Mouse (Mus musculus) myocyte (in vitro differentiated cells): Measurements from ENCODE around the gene Wfdc6a.
"Not testable (repeated sequence)": the region's sequence is repeated elsewhere in the genome, so short reads cannot be mapped to it uniquely, and the experiment has no call there.

Source experiments
- MAX ChIP-seq: IDR thresholded peaks from one replicate; pipeline ENCODE4 v1.6.1; 2011; ENCODE audit warnings: low read depth, mild to moderate bottlenecking, control low read depth
- MYOD1 ChIP-seq, 3 experiments: IDR thresholded peaks; one replicate each; pipeline ENCODE4 v1.6.1; 2011; ENCODE audit warnings: control low read depth in 2 of 3, low read depth in 2 of 3, mild to moderate bottlenecking in 2 of 3, moderate library complexity in 1 of 3; ENCODE audit not compliant: insufficient read length in 2 of 3, control insufficient read depth in 1 of 3
- POLR2A ChIP-seq: IDR thresholded peaks from one replicate; pipeline ENCODE4 v1.6.1; 2011; ENCODE audit warnings: low read depth, mild to moderate bottlenecking, control low read depth, moderate library complexity; ENCODE audit not compliant: insufficient read length
- POLR2AphosphoS2 ChIP-seq: IDR thresholded peaks from one replicate; pipeline ENCODE4 v1.6.1; 2011; ENCODE audit warnings: low read depth, control low read depth; ENCODE audit not compliant: insufficient read length
- REST ChIP-seq: IDR thresholded peaks from one replicate; pipeline ENCODE4 v1.6.1; 2011; ENCODE audit warnings: mild to moderate bottlenecking, control low read depth, moderate library complexity; ENCODE audit not compliant: insufficient read depth, insufficient read length
- USF1 ChIP-seq: IDR thresholded peaks from one replicate; pipeline ENCODE4 v1.6.1; 2011; ENCODE audit warnings: low read depth, mild to moderate bottlenecking, control low read depth, moderate library complexity

GRCm38 (mm10) chr2:164573359-164573758 is 11.9 kb downstream of the Wfdc6a start, which contains the start of gene Spint3:
- TF ChIP-seq POLR2A; MAX; USF1; MYOD1 (IDR thresholded peaks at IDR 0.05; ENCODE audit: control insufficient read depth in 1 of 3, insufficient read length in 2 of 3, low read depth in 2 of 3); POLR2AphosphoS2; REST: not testable (repeated sequence)
